Mouse (Mus musculus): ENCODE measurements around the gene Kctd11. TPM values are rescaled to one million over a fixed set of nuclear protein-coding genes. Genes with fewer than 3 reads are reported as not detected.

The Kctd11 gene
- polyA plus RNA-seq, 1 experiment from 2014 or later = 3.9 TPM

- no peak overlapping the region for H3K4me3 ChIP-seq
- H3K27me3 ChIP-seq (replicated peaks) = no peaks in the 10 kb centered on the region; the same call in 1 of the 2 replicates
- H3K4me2 ChIP-seq = no peak overlapping the region
- WGBS = 75% methylated on average over 5 of the region's 5 CpGs
- no peaks in the 10 kb centered on the region for H3K9me3 ChIP-seq
- peaks cover 41% of the 10 kb centered on the region for H3K4me1 ChIP-seq
- H3K9ac ChIP-seq = no peak overlapping the region
- no peak overlapping the region for H3K27ac ChIP-seq (replicated peaks)
- no peak for ATAC-seq (ENCODE audit: extremely low read depth, insufficient number of reproducible peaks, low FRiP score, low TSS enrichment)
- H3K36me3 ChIP-seq = no peaks in the 10 kb centered on the region
Measured at GRCm38 (mm10) chr11:69894671-69895070, 13.5 kb upstream of the Kctd11 start.

- Histone ChIP-seq H3K9me3 (no peaks in the 10 kb centered on the region), H3K4me1 (peaks cover 36% of the 10 kb centered on the region), H3K27me3 (replicated peaks) (peaks cover 6% of the 10 kb centered on the region; the same call in 1 of the 2 replicates), H3K27ac (replicated peaks) (0 out of 2 replicates have a peak overlapping the region, but pooled peaks have one; percentile 32), H3K4me2 (no peak overlapping the region), H3K4me3 (no peak overlapping the region), H3K9ac (no peak overlapping the region), H3K36me3 (no peaks in the 10 kb centered on the region)
- ATAC-seq (ENCODE audit: extremely low read depth, insufficient number of reproducible peaks, low FRiP score, low TSS enrichment) = no peak
- WGBS = 14% methylated on average over 4 of the region's 4 CpGs
Measured at GRCm38 (mm10) chr11:69891482-69891881, 10.3 kb upstream of the Kctd11 start.

- no peak overlapping the region for H3K9ac ChIP-seq
- peaks cover 60% of the 10 kb centered on the region for H3K4me1 ChIP-seq
- no peak overlapping the region for H3K27ac ChIP-seq (replicated peaks)
- H3K27me3 ChIP-seq (replicated peaks) = peaks cover 6% of the 10 kb centered on the region; the same call in 1 of the 2 replicates
- H3K36me3 ChIP-seq = no peaks in the 10 kb centered on the region
- H3K4me2 ChIP-seq = peak overlapping the region; percentile 4; the same call in 1 of the 2 replicates
- H3K9me3 ChIP-seq = no peaks in the 10 kb centered on the region
- no peak overlapping the region for H3K4me3 ChIP-seq
- ATAC-seq (ENCODE audit: extremely low read depth, insufficient number of reproducible peaks, low FRiP score, low TSS enrichment) = no peak
- WGBS = 41% methylated on average over 8 of the region's 8 CpGs
Measured at GRCm38 (mm10) chr11:69886907-69887635, 5.9 kb upstream of the Kctd11 start.

- no peak for ATAC-seq (ENCODE audit: extremely low read depth, insufficient number of reproducible peaks, low FRiP score, low TSS enrichment)
- H3K4me2 ChIP-seq = peak overlapping the region; percentile 20; the same call in 1 of the 2 replicates
- H3K9me3 ChIP-seq = no peaks in the 10 kb centered on the region
- H3K4me3 ChIP-seq = no peak overlapping the region
- no peaks in the 10 kb centered on the region for H3K36me3 ChIP-seq
- H3K9ac ChIP-seq = peak overlapping the region; percentile 52; the same call in 1 of the 2 replicates
- peaks cover 6% of the 10 kb centered on the region; the same call in 1 of the 2 replicates for H3K27me3 ChIP-seq (replicated peaks)
- 70% methylated on average over 8 of the region's 8 CpGs for WGBS
- H3K27ac ChIP-seq (replicated peaks) = peak overlapping the region; percentile 54
- peaks cover 53% of the 10 kb centered on the region for H3K4me1 ChIP-seq
Measured at GRCm38 (mm10) chr11:69884663-69885062, 3.5 kb upstream of the Kctd11 start.

GRCm38 (mm10) chr11:69884240-69884639, 3.0 kb upstream of the Kctd11 start:
- H3K4me1 ChIP-seq = peaks cover 53% of the 10 kb centered on the region
- no peaks in the 10 kb centered on the region for H3K9me3 ChIP-seq
- WGBS = 64% methylated on average over 9 of the region's 9 CpGs
- peak overlapping the region; percentile 20; the same call in 1 of the 2 replicates for H3K4me2 ChIP-seq
- peak overlapping the region; percentile 52; the same call in 1 of the 2 replicates for H3K9ac ChIP-seq
- no peak for ATAC-seq (ENCODE audit: extremely low read depth, insufficient number of reproducible peaks, low FRiP score, low TSS enrichment)
- no peak overlapping the region for H3K4me3 ChIP-seq
- peaks cover 2% of the 10 kb centered on the region; the same call in 1 of the 2 replicates for H3K27me3 ChIP-seq (replicated peaks)
- H3K36me3 ChIP-seq = no peaks in the 10 kb centered on the region
- H3K27ac ChIP-seq (replicated peaks) = peak overlapping the region; percentile 54

GRCm38 (mm10) chr11:69883527-69884151, 2.4 kb upstream of the Kctd11 start:
- peaks cover 57% of the 10 kb centered on the region for H3K4me1 ChIP-seq
- 78% methylated on average over 8 of the region's 8 CpGs for WGBS
- no peak overlapping the region for H3K4me2 ChIP-seq
- H3K27ac ChIP-seq (replicated peaks) = peak overlapping the region; percentile 54; the same call in 1 of the 2 replicates
- ATAC-seq (ENCODE audit: extremely low read depth, insufficient number of reproducible peaks, low FRiP score, low TSS enrichment) = no peak
- H3K9me3 ChIP-seq = no peaks in the 10 kb centered on the region
- no peak overlapping the region for H3K9ac ChIP-seq
- H3K27me3 ChIP-seq (replicated peaks) = no peaks in the 10 kb centered on the region
- H3K36me3 ChIP-seq = no peaks in the 10 kb centered on the region
- no peak overlapping the region for H3K4me3 ChIP-seq

GRCm38 (mm10) chr11:69883066-69883465, 1.9 kb upstream of the Kctd11 start:
- H3K9me3 ChIP-seq = no peaks in the 10 kb centered on the region
- H3K9ac ChIP-seq = no peak overlapping the region
- H3K27ac ChIP-seq (replicated peaks) = no peak overlapping the region
- no peaks in the 10 kb centered on the region for H3K27me3 ChIP-seq (replicated peaks)
- 63% methylated on average over 4 of the region's 4 CpGs for WGBS
- H3K4me3 ChIP-seq = no peak overlapping the region
- H3K4me2 ChIP-seq = no peak overlapping the region
- ATAC-seq (ENCODE audit: extremely low read depth, insufficient number of reproducible peaks, low FRiP score, low TSS enrichment) = no peak
- H3K36me3 ChIP-seq = no peaks in the 10 kb centered on the region
- peaks cover 62% of the 10 kb centered on the region for H3K4me1 ChIP-seq

GRCm38 (mm10) chr11:69881787-69882670, 823 bp upstream of the Kctd11 start:
- H3K27ac ChIP-seq (replicated peaks) = peak overlapping the region; percentile 92
- H3K4me2 ChIP-seq = peak overlapping the region; percentile 91
- H3K36me3 ChIP-seq = no peaks in the 10 kb centered on the region
- no peak for ATAC-seq (ENCODE audit: extremely low read depth, insufficient number of reproducible peaks, low FRiP score, low TSS enrichment)
- H3K4me3 ChIP-seq = peak overlapping the region; percentile 64
- WGBS = 57% methylated on average over 21 of the region's 21 CpGs
- H3K9ac ChIP-seq = peak overlapping the region; percentile 84
- H3K27me3 ChIP-seq (replicated peaks) = no peaks in the 10 kb centered on the region
- H3K9me3 ChIP-seq = no peaks in the 10 kb centered on the region
- peaks cover 60% of the 10 kb centered on the region for H3K4me1 ChIP-seq

GRCm38 (mm10) chr11:69880506-69880852, 727 bp downstream of the Kctd11 start:
- peak overlapping the region; percentile 84 for H3K9ac ChIP-seq
- H3K27ac ChIP-seq (replicated peaks) = peak overlapping the region; percentile 92
- no peaks in the 10 kb centered on the region for H3K9me3 ChIP-seq
- peak overlapping the region; percentile 91 for H3K4me2 ChIP-seq
- WGBS = under 1% methylated on average over 18 of the region's 18 CpGs
- H3K36me3 ChIP-seq = no peaks in the 10 kb centered on the region
- no peaks in the 10 kb centered on the region for H3K27me3 ChIP-seq (replicated peaks)
- H3K4me1 ChIP-seq = peaks cover 72% of the 10 kb centered on the region
- ATAC-seq (ENCODE audit: extremely low read depth, insufficient number of reproducible peaks, low FRiP score, low TSS enrichment) = peak; percentile 1; the same call in 1 of the 2 replicates
- H3K4me3 ChIP-seq = peak overlapping the region; percentile 64

- no peak for ATAC-seq (ENCODE audit: extremely low read depth, insufficient number of reproducible peaks, low FRiP score, low TSS enrichment)
- WGBS = 57% methylated on average over 15 of the region's 15 CpGs
- no peaks in the 10 kb centered on the region for H3K36me3 ChIP-seq
- no peaks in the 10 kb centered on the region for H3K27me3 ChIP-seq (replicated peaks)
- no peak overlapping the region for H3K27ac ChIP-seq (replicated peaks)
- H3K9me3 ChIP-seq = no peaks in the 10 kb centered on the region
- H3K9ac ChIP-seq = peak overlapping the region; percentile 84
- peak overlapping the region; percentile 91 for H3K4me2 ChIP-seq
- H3K4me1 ChIP-seq = peaks cover 65% of the 10 kb centered on the region
- H3K4me3 ChIP-seq = peak overlapping the region; percentile 64
Measured at GRCm38 (mm10) chr11:69879711-69880110, 1.5 kb downstream of the Kctd11 start.

GRCm38 (mm10) chr11:69878952-69879351, 2.3 kb downstream of the Kctd11 start:
- WGBS = 79% methylated on average over 6 of the region's 6 CpGs
- Histone ChIP-seq H3K9ac (peak overlapping the region; percentile 84), H3K4me3 (peak overlapping the region; percentile 64)

More at GRCm38 (mm10) chr11:69878952-69879351, 2.3 kb downstream of the Kctd11 start:
- no peak for ATAC-seq (ENCODE audit: extremely low read depth, insufficient number of reproducible peaks, low FRiP score, low TSS enrichment)
- Histone ChIP-seq H3K4me1 (peaks cover 57% of the 10 kb centered on the region), H3K27me3 (replicated peaks) (no peaks in the 10 kb centered on the region), H3K27ac (replicated peaks) (no peak overlapping the region), H3K9me3 (no peaks in the 10 kb centered on the region), H3K36me3 (no peaks in the 10 kb centered on the region), H3K4me2 (peak overlapping the region; percentile 91)

All from heart, embryonic 13.5 days (tissue).